Mouse (Mus musculus): Measurements from ENCODE around the gene Slc25a38. TPM values are rescaled to one million over a fixed set of nuclear protein-coding genes. Genes with fewer than 3 reads are reported as not detected.

The Slc25a38 gene
- polyA plus RNA-seq (2015; fragmentation: Nextera tagmentation; extraction: Ambion mirVana) = 29.8 and 29.9 TPM in 2 replicates

DNA sequence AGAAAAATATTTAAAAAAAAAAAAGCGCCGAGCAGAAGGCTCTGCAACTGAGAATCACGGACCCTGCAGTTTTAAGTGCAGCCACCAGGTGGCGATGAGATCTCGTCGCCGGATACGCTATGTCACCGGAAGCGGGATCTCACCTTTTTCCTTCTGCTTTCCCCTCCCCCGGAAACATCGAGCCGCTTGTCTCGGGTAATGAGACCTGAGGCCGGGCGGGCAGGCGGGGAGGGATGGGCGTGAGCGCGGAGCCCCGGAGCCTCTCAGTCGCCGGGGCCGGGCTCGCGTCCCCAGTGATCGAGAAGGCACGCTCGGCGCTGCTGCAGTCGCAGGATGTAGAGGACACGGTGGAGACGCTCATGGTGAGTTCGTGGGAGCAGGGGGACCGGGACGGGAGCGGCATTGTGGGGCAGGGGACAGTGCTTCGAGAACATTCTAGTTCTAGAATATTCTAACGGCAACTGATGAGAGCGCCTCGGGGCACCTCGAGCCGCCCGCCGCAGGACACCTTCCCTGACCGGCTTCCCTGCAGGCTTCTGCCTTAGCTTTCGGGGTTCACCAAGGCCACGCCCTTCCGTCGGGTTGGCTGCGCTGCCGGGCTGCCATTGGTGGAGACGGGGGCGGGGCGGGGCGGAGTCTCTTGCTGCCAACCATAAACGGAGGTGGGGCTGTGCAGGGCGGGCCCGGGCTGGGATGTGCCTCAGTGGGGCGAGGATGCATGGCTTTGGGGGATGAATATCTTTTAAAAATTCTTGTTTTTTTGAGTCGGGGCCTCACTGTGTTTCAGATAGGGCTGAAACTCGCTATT lies at the start of gene Slc25a38:
Gene Slc25a38, plus strand, starts transcription at position 164 of the 808 bp plus-strand sequence.
- no peaks in the 10 kb centered on the region for H3K36me3 ChIP-seq (ENCODE audit: control insufficient read depth, insufficient read depth, low read length)
- WGBS = under 1% methylated on average over 61 of the region's 62 CpGs
- peak within 1 kb of the TSS; percentile 60 for H3K4me2 ChIP-seq (ENCODE audit: low read depth, low read length)
- H3K4me3 ChIP-seq (ENCODE audit: low read length) = peak within 1 kb of the TSS; percentile 60
- H3K27ac ChIP-seq (ENCODE audit: low read length) = peak within 1 kb of the TSS; percentile 87
- ATAC-seq (ENCODE audit: low read depth) = peak; percentile 99
- peak within 1 kb of the TSS; percentile 74 for H3K9ac ChIP-seq (ENCODE audit: low read length)
- H3K4me1 ChIP-seq (replicated peaks; ENCODE audit: control insufficient read depth, insufficient read depth, low read length) = peaks cover 3% of the 10 kb centered on the region
- H3K9me3 ChIP-seq (ENCODE audit: control insufficient read depth, low read length) = no peaks in the 10 kb centered on the region
- no peaks in the 10 kb centered on the region for H3K27me3 ChIP-seq (ENCODE audit: control insufficient read depth, insufficient read depth, low read depth, low read length)

- Histone ChIP-seq H3K27ac (ENCODE audit: low read length) (no peak overlapping the region), H3K4me1 (replicated peaks; ENCODE audit: control insufficient read depth, insufficient read depth, low read length) (no peaks in the 10 kb centered on the region), H3K36me3 (ENCODE audit: control insufficient read depth, insufficient read depth, low read length) (no peaks in the 10 kb centered on the region), H3K4me3 (ENCODE audit: low read length) (no peak overlapping the region), H3K27me3 (ENCODE audit: control insufficient read depth, insufficient read depth, low read depth, low read length) (no peaks in the 10 kb centered on the region), H3K9ac (ENCODE audit: low read length) (no peak overlapping the region), H3K9me3 (ENCODE audit: control insufficient read depth, low read length) (no peaks in the 10 kb centered on the region), H3K4me2 (ENCODE audit: low read depth, low read length) (no peak overlapping the region)
- WGBS = 68% methylated on average over 4 of the region's 4 CpGs
- no peak for ATAC-seq (ENCODE audit: low read depth)
Observed at GRCm38 (mm10) chr9:120064317-120064716, 45.9 kb upstream of the Slc25a38 start.

DNA sequence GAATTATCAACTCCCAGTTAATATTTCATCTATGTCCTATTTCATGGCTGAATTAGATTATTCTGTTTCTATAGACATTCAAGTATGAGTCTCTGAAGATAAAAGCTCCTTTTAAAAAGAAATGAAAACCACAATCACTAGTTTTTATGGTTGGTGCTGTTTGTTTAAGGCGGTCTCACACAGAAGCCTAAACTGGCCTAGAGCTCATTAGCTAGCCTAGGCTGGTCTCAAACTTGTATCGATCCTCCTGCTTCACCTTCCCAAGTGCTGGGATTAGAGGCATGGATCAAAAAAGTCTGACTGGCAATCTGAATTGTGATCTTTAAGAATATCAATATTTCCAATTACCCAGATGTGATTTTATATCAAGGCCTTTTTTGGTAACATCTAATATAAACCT lies 42.6 kb upstream of the Slc25a38 start:
- H3K4me2 ChIP-seq (ENCODE audit: low read depth, low read length) = no peak overlapping the region
- H3K9ac ChIP-seq (ENCODE audit: low read length) = no peak overlapping the region
- no peaks in the 10 kb centered on the region for H3K9me3 ChIP-seq (ENCODE audit: control insufficient read depth, low read length)
- H3K36me3 ChIP-seq (ENCODE audit: control insufficient read depth, insufficient read depth, low read length) = no peaks in the 10 kb centered on the region
- no peaks in the 10 kb centered on the region for H3K4me1 ChIP-seq (replicated peaks; ENCODE audit: control insufficient read depth, insufficient read depth, low read length)
- no peak overlapping the region for H3K27ac ChIP-seq (ENCODE audit: low read length)
- no peaks in the 10 kb centered on the region for H3K27me3 ChIP-seq (ENCODE audit: control insufficient read depth, insufficient read depth, low read depth, low read length)
- H3K4me3 ChIP-seq (ENCODE audit: low read length) = no peak overlapping the region
- no peak for ATAC-seq (ENCODE audit: low read depth)
- 84% methylated on average over 2 of the region's 2 CpGs for WGBS

DNA sequence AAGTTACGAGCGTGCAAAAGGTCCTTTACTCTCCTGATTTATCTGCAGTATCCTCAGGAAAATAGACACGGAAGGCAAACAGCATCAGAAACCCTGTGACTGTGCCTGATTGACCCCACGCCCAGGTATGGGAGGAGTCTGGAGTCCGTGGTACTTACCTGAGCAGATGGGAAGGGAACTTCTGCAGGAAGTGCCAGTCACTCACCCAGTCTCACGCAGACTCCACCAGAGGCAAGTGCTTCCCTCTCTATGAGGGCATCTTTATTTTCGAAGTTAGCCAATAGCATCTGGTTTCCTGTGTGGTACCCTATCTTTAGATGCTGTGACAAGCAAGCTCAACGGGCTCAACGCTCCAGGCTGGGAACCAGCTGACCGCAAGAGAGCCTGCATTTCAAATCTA lies 42.1 kb upstream of the Slc25a38 start:
- H3K27ac ChIP-seq (ENCODE audit: low read length) = no peak overlapping the region
- 48% methylated on average over 10 of the region's 10 CpGs for WGBS

GRCm38 (mm10) chr9:120069779-120070178 lies 40.4 kb upstream of the Slc25a38 start, which contains the start of gene Cx3cr1:
TSS of gene Cx3cr1 (minus strand) at chr9:120069879.
- H3K27ac ChIP-seq (ENCODE audit: low read length) = no peak within 1 kb of the TSS
- 76% methylated on average over 11 of the region's 11 CpGs for WGBS

More for the DNA sequence above, 42.1 kb upstream of the Slc25a38 start:
- Histone ChIP-seq H3K4me2 (ENCODE audit: low read depth, low read length) (no peak overlapping the region), H3K4me3 (ENCODE audit: low read length) (no peak overlapping the region), H3K36me3 (ENCODE audit: control insufficient read depth, insufficient read depth, low read length) (no peaks in the 10 kb centered on the region), H3K4me1 (replicated peaks; ENCODE audit: control insufficient read depth, insufficient read depth, low read length) (no peaks in the 10 kb centered on the region), H3K9me3 (ENCODE audit: control insufficient read depth, low read length) (no peaks in the 10 kb centered on the region), H3K27me3 (ENCODE audit: control insufficient read depth, insufficient read depth, low read depth, low read length) (no peaks in the 10 kb centered on the region), H3K9ac (ENCODE audit: low read length) (no peak overlapping the region)
- ATAC-seq (ENCODE audit: low read depth) = no peak

GRCm38 (mm10) chr9:120071251-120071650 lies 38.9 kb upstream of the Slc25a38 start:
- Histone ChIP-seq H3K4me1 (replicated peaks; ENCODE audit: control insufficient read depth, insufficient read depth, low read length) (no peaks in the 10 kb centered on the region), H3K4me2 (ENCODE audit: low read depth, low read length) (no peak overlapping the region), H3K27ac (ENCODE audit: low read length) (no peak overlapping the region), H3K27me3 (ENCODE audit: control insufficient read depth, insufficient read depth, low read depth, low read length) (no peaks in the 10 kb centered on the region), H3K36me3 (ENCODE audit: control insufficient read depth, insufficient read depth, low read length) (no peaks in the 10 kb centered on the region), H3K9ac (ENCODE audit: low read length) (no peak overlapping the region), H3K4me3 (ENCODE audit: low read length) (no peak overlapping the region), H3K9me3 (ENCODE audit: control insufficient read depth, low read length) (no peaks in the 10 kb centered on the region)
- ATAC-seq (ENCODE audit: low read depth) = no peak
- 66% methylated on average over 2 of the region's 2 CpGs for WGBS

More at GRCm38 (mm10) chr9:120069779-120070178, 40.4 kb upstream of the Slc25a38 start, which contains the start of gene Cx3cr1:
- ATAC-seq (ENCODE audit: low read depth) = no peak
- no peaks in the 10 kb centered on the region for H3K27me3 ChIP-seq (ENCODE audit: control insufficient read depth, insufficient read depth, low read depth, low read length)
- H3K4me2 ChIP-seq (ENCODE audit: low read depth, low read length) = no peak within 1 kb of the TSS
- no peaks in the 10 kb centered on the region for H3K36me3 ChIP-seq (ENCODE audit: control insufficient read depth, insufficient read depth, low read length)
- H3K9ac ChIP-seq (ENCODE audit: low read length) = no peak within 1 kb of the TSS
- H3K9me3 ChIP-seq (ENCODE audit: control insufficient read depth, low read length) = no peaks in the 10 kb centered on the region
- no peak within 1 kb of the TSS for H3K4me3 ChIP-seq (ENCODE audit: low read length)
- no peaks in the 10 kb centered on the region for H3K4me1 ChIP-seq (replicated peaks; ENCODE audit: control insufficient read depth, insufficient read depth, low read length)

GRCm38 (mm10) chr9:120073169-120073568 lies 37.0 kb upstream of the Slc25a38 start:
- Histone ChIP-seq H3K4me2 (ENCODE audit: low read depth, low read length) (no peak overlapping the region), H3K27ac (ENCODE audit: low read length) (no peak overlapping the region), H3K4me1 (replicated peaks; ENCODE audit: control insufficient read depth, insufficient read depth, low read length) (no peaks in the 10 kb centered on the region), H3K9me3 (ENCODE audit: control insufficient read depth, low read length) (no peaks in the 10 kb centered on the region), H3K36me3 (ENCODE audit: control insufficient read depth, insufficient read depth, low read length) (no peaks in the 10 kb centered on the region), H3K27me3 (ENCODE audit: control insufficient read depth, insufficient read depth, low read depth, low read length) (no peaks in the 10 kb centered on the region), H3K9ac (ENCODE audit: low read length) (no peak overlapping the region), H3K4me3 (ENCODE audit: low read length) (no peak overlapping the region)
- 18% methylated on average over 3 of the region's 3 CpGs for WGBS
- peak; percentile 69; the same call in 1 of the 2 replicates for ATAC-seq (ENCODE audit: low read depth)

- Histone ChIP-seq H3K9me3 (ENCODE audit: control insufficient read depth, low read length) (no peaks in the 10 kb centered on the region), H3K27me3 (ENCODE audit: control insufficient read depth, insufficient read depth, low read depth, low read length) (no peaks in the 10 kb centered on the region), H3K4me1 (replicated peaks; ENCODE audit: control insufficient read depth, insufficient read depth, low read length) (no peaks in the 10 kb centered on the region), H3K4me2 (ENCODE audit: low read depth, low read length) (no peak overlapping the region), H3K36me3 (ENCODE audit: control insufficient read depth, insufficient read depth, low read length) (no peaks in the 10 kb centered on the region), H3K9ac (ENCODE audit: low read length) (no peak overlapping the region), H3K27ac (ENCODE audit: low read length) (no peak overlapping the region), H3K4me3 (ENCODE audit: low read length) (no peak overlapping the region)
- ATAC-seq (ENCODE audit: low read depth) = no peak
- 81% methylated on average over 7 of the region's 7 CpGs for WGBS
Observed at GRCm38 (mm10) chr9:120074516-120074915, 35.7 kb upstream of the Slc25a38 start.

GRCm38 (mm10) chr9:120078241-120078640 lies 31.9 kb upstream of the Slc25a38 start:
- no peaks in the 10 kb centered on the region for H3K36me3 ChIP-seq (ENCODE audit: control insufficient read depth, insufficient read depth, low read length)
- H3K9ac ChIP-seq (ENCODE audit: low read length) = no peak overlapping the region
- H3K4me3 ChIP-seq (ENCODE audit: low read length) = no peak overlapping the region
- WGBS = 71% methylated on average over 3 of the region's 3 CpGs
- no peak overlapping the region for H3K4me2 ChIP-seq (ENCODE audit: low read depth, low read length)
- no peaks in the 10 kb centered on the region for H3K4me1 ChIP-seq (replicated peaks; ENCODE audit: control insufficient read depth, insufficient read depth, low read length)
- H3K27ac ChIP-seq (ENCODE audit: low read length) = no peak overlapping the region
- H3K9me3 ChIP-seq (ENCODE audit: control insufficient read depth, low read length) = no peaks in the 10 kb centered on the region
- no peaks in the 10 kb centered on the region for H3K27me3 ChIP-seq (ENCODE audit: control insufficient read depth, insufficient read depth, low read depth, low read length)
- ATAC-seq (ENCODE audit: low read depth) = no peak
